Mouse (Mus musculus) ES-Bruce4 (cell line): ENCODE measurements at regions not wholly inside any gene's neighbourhood (a gene's known extent, or its start where the extent isn't known, plus 50 kb on each side); places are given as distances from the start of the nearest gene placed in this dataset.

Experiments used
- CTCF ChIP-seq: IDR thresholded peaks from one replicate; pipeline ENCODE4 v1.8.1; 2011; ENCODE audit warnings: low read depth, low read length
- EP300 ChIP-seq: IDR thresholded peaks from 2 replicates; pipeline ENCODE4 v1.6.1; 2011; ENCODE audit warnings: low read depth, low read length; ENCODE audit not compliant: insufficient read depth
- POLR2A ChIP-seq: IDR thresholded peaks from one replicate; pipeline ENCODE4 v1.8.1; 2011; ENCODE audit warnings: low read length; ENCODE audit not compliant: insufficient read depth

- no peak for TF ChIP-seq POLR2A
- no peak for TF ChIP-seq CTCF
- no peak for TF ChIP-seq EP300
Measured at GRCm38 (mm10) chr3:38280105-38280504, 204.5 kb downstream of the Ankrd50 start.
